In the genomic region with DNA sequence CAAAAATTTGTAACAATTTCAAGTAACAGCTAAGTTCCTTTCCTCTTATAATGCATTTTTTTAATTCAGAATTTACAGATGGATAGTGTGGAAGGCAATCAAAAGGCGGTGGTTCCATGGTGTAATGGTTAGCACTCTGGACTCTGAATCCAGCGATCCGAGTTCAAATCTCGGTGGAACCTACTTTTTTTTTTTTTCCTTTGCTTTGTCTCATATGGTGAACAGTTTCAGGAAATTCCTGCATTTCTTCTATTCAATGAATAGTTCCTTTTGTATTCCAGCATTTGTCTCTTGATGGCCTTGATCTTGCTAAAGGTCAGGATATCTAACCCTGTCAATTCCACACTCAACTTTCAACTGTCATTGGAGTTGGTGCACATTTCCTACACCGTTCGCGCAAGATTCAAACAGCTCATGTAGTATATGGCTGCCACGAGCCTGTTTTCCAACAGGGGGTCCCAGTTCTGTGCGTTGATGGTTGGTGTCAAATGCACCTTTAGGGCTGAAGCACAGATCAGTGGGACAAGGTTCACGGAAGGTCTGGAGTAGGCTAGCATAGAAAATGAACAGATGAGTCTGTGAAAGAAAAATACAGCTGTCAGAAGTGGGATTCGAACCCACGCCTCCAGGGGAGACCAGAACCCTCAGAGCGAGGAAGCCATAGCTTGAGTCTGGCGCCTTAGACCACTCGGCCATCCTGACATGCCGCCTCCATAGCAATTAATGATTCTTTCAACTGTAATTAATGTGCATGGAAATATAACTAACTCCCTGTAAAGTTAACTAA, we compare ENCODE assay signal across 8 mouse cellular contexts. TPM values are rescaled to one million over a fixed set of nuclear protein-coding genes. Genes with fewer than 3 reads are reported as not detected.
DNase-seq lines count a peak whose midpoint lies in the region; ATAC-seq and TF ChIP-seq lines count a peak whose summit lies in the region.

No protein-coding gene starts in this region.

- TF ChIP-seq CTCF in G1E (IDR thresholded peaks at IDR 0.05; ENCODE audit: low read depth, low read length) = no peak
- no peak for TF ChIP-seq CTCF in lung, adult 2 months (IDR thresholded peaks at IDR 0.05; ENCODE audit: insufficient read depth, low read length)

- peak overlapping the region; percentile 75 for H3K4me2 ChIP-seq in heart, embryonic 15.5 days
- peak overlapping the region; percentile 55 for H3K4me2 ChIP-seq in neural tube, embryonic 14.5 days (ENCODE audit: low read depth, low read length)

- H3K9me3 ChIP-seq in G1E (replicated peaks) = no peaks in the 10 kb centered on the region
- H3K9me3 ChIP-seq in heart, embryonic 15.5 days (replicated peaks) = no peaks in the 10 kb centered on the region
- H3K9me3 ChIP-seq in neural tube, embryonic 14.5 days (ENCODE audit: control insufficient read depth, low read length) = no peaks in the 10 kb centered on the region

- H3K27me3 ChIP-seq in G1E (ENCODE audit: insufficient read depth, low read length) = no peaks in the 10 kb centered on the region
- H3K27me3 ChIP-seq in heart, embryonic 15.5 days = no peaks in the 10 kb centered on the region
- H3K27me3 ChIP-seq in neural tube, embryonic 14.5 days (ENCODE audit: control insufficient read depth, insufficient read depth, low read length) = no peaks in the 10 kb centered on the region

- no peak overlapping the region for H3K9ac ChIP-seq in heart, embryonic 15.5 days
- no peak overlapping the region for H3K9ac ChIP-seq in neural tube, embryonic 14.5 days (replicated peaks; ENCODE audit: low read depth, low read length)

- WGBS in heart, embryonic 15.5 days = 1% methylated on average over 16 of the region's 16 CpGs
- 2% methylated on average over 16 of the region's 16 CpGs for WGBS in lung, adult 2 months
- whole genome bisulfite sequencing in neural tube, embryonic 14.5 days = under 1% methylated on average over 16 of the region's 16 CpGs

- DNase-seq in G1E (ENCODE audit: low spot score) = no peak
- peak; percentile 69 for DNase-seq in c-Kit-negative CD71-positive TER-119-positive erythroid progenitor cells, embryonic 14.5 days (ENCODE audit: low read depth, low spot score)
- DNase-seq in fibroblast of lung, adult 2 months (ENCODE audit: low read depth) = peak; percentile 55
- peak; percentile 67 to 72 for DNase-seq in kidney, postnatal 36 days
- peak; percentile 41 for DNase-seq in lung, adult 2 months
- peak; percentile 72 for DNase-seq in thymus, postnatal 4 days

- no peak for TF ChIP-seq POLR2A in lung, adult 2 months (IDR thresholded peaks at IDR 0.05; ENCODE audit: borderline replicate concordance, extremely low read depth, low read depth, low read length)

- H3K27ac ChIP-seq in heart, embryonic 15.5 days = peak overlapping the region; percentile 64
- H3K27ac ChIP-seq in neural tube, embryonic 14.5 days (ENCODE audit: low read depth, low read length) = no peak overlapping the region

- H3K36me3 ChIP-seq in G1E (replicated peaks) = no peaks in the 10 kb centered on the region
- no peaks in the 10 kb centered on the region for H3K36me3 ChIP-seq in heart, embryonic 15.5 days
- no peaks in the 10 kb centered on the region for H3K36me3 ChIP-seq in neural tube, embryonic 14.5 days (ENCODE audit: control insufficient read depth, insufficient read depth, low read length)

- H3K4me3 ChIP-seq in G1E (ENCODE audit: low read depth, low read length) = peak overlapping the region; percentile 68
- peak overlapping the region; percentile 56 for H3K4me3 ChIP-seq in heart, embryonic 15.5 days
- H3K4me3 ChIP-seq in lung, adult 2 months (replicated peaks; ENCODE audit: extremely low read depth, low read depth, low read length) = peak overlapping the region; percentile 65
- peak overlapping the region; percentile 48 for H3K4me3 ChIP-seq in neural tube, embryonic 14.5 days (ENCODE audit: low read depth, low read length)

- H3K4me1 ChIP-seq in G1E (ENCODE audit: insufficient read depth, low read depth, low read length) = peaks cover 48% of the 10 kb centered on the region
- H3K4me1 ChIP-seq in heart, embryonic 15.5 days (replicated peaks) = peaks cover 17% of the 10 kb centered on the region
- H3K4me1 ChIP-seq in lung, adult 2 months (ENCODE audit: control insufficient read depth, insufficient read depth, low read length) = no peaks in the 10 kb centered on the region; the same call in 1 of the 2 replicates
- peaks cover 7% of the 10 kb centered on the region; the same call in 1 of the 2 replicates for H3K4me1 ChIP-seq in neural tube, embryonic 14.5 days (ENCODE audit: control insufficient read depth, insufficient read depth, low read length)

- no peak for ATAC-seq in G1E (ENCODE audit: extremely low read depth, insufficient number of reproducible peaks, low FRiP score, poor library complexity, severe bottlenecking)
- peak; percentile 48; the same call in 1 of the 2 replicates for ATAC-seq in heart, embryonic 15.5 days (replicated peaks; ENCODE audit: insufficient number of reproducible peaks, insufficient read depth, low FRiP score, low read depth)
- peak; percentile 48 for ATAC-seq in neural tube, embryonic 14.5 days (ENCODE audit: low read depth)

RNA-seq across cellular contexts. Expression of a gene that starts 6.8 kb away (rescaled TPM):
- 91.5 and 93.2 TPM in 2 replicates for total RNA-seq in G1E (2014; fragmentation: Nextera tagmentation)
- 173 and 196 TPM in 2 replicates for total RNA-seq in G1E (2017)
- 139 and 188 TPM in 2 replicates for polyA plus RNA-seq in G1E (2012)
- polyA plus RNA-seq in heart, embryonic 15.5 days (2015; fragmentation: Nextera tagmentation; extraction: Ambion mirVana) = 61.4 and 84.7 TPM in 2 replicates
- 34.8 and 53.5 TPM in 2 replicates for polyA plus RNA-seq in lung, adult 2 months (2012; rRNA removed)
- 68.2 and 87.9 TPM in 2 replicates for polyA plus RNA-seq in neural tube, embryonic 14.5 days (2014; fragmentation: Nextera tagmentation; extraction: Ambion mirVana)

RNA-seq across cellular contexts. Expression of a gene that starts 26.8 kb away (rescaled TPM):
- total RNA-seq in G1E (2014; fragmentation: Nextera tagmentation) (not detected in 2 replicates), G1E (2017) (0.11 TPM in 1 of 2 replicates, not detected in the other)
- not detected in 2 replicates for polyA plus RNA-seq in G1E (2012)
- polyA plus RNA-seq in heart, embryonic 15.5 days (2015; fragmentation: Nextera tagmentation; extraction: Ambion mirVana) = not detected in 2 replicates
- not detected in 2 replicates for polyA plus RNA-seq in lung, adult 2 months (2012; rRNA removed)
- not detected in 2 replicates for polyA plus RNA-seq in neural tube, embryonic 14.5 days (2014; fragmentation: Nextera tagmentation; extraction: Ambion mirVana)

RNA-seq across cellular contexts. Expression of a gene that starts 43.0 kb away (rescaled TPM):
- total RNA-seq in G1E (2014; fragmentation: Nextera tagmentation) = not detected in 2 replicates
- 0.11 TPM in 1 of 2 replicates, not detected in the other for total RNA-seq in G1E (2017)
- polyA plus RNA-seq in G1E (2012) = not detected in 2 replicates
- polyA plus RNA-seq in heart, embryonic 15.5 days (2015; fragmentation: Nextera tagmentation; extraction: Ambion mirVana) = not detected in 2 replicates
- polyA plus RNA-seq in lung, adult 2 months (2012; rRNA removed) = not detected in 2 replicates
- polyA plus RNA-seq in neural tube, embryonic 14.5 days (2014; fragmentation: Nextera tagmentation; extraction: Ambion mirVana) = not detected in 2 replicates
